Mouse (Mus musculus) heart, embryonic 13.5 days (tissue): Measurements from ENCODE around the gene Mre11a. TPM values are rescaled to one million over a fixed set of nuclear protein-coding genes. Genes with fewer than 3 reads are reported as not detected.
A peak's percentile ranks its signal among the peaks of the same experiment; 100 is the strongest.

Experiments
- ATAC-seq: fragments of 200-750 bp; cut with Nextera tagmentation; 2 replicates; pipeline ENCODE4 v1.8.0; 2017; ENCODE audit warnings: moderate TSS enrichment; ENCODE audit not compliant: insufficient number of reproducible peaks, low FRiP score, low TSS enrichment; ENCODE audit errors: extremely low read depth
- H3K27ac ChIP-seq: fragments of 300-500 bp; sonication (generic); replicated peaks from 2 replicates; pipeline ENCODE4 v1.5.1; 2015; ENCODE audit warnings: moderate library complexity, mild to moderate bottlenecking, inconsistent platforms
- H3K27me3 ChIP-seq: fragments of 300-500 bp; sonication (generic); replicated peaks from 2 replicates; pipeline ENCODE4 v1.6.1; 2015; ENCODE audit warnings: mild to moderate bottlenecking, inconsistent platforms
- H3K36me3 ChIP-seq: fragments of 300-500 bp; sonication (generic); 2 replicates; pipeline ENCODE4 v1.6.1; 2015; ENCODE audit warnings: mild to moderate bottlenecking, inconsistent platforms
- H3K4me1 ChIP-seq: fragments of 300-500 bp; sonication (generic); 2 replicates; pipeline ENCODE4 v1.6.1; 2015; ENCODE audit warnings: inconsistent platforms
- H3K4me2 ChIP-seq: fragments of 300-500 bp; sonication (generic); 2 replicates; pipeline ENCODE4 v1.6.1; 2015; ENCODE audit warnings: inconsistent platforms, mild to moderate bottlenecking, moderate library complexity
- H3K4me3 ChIP-seq: fragments of 300-500 bp; sonication (generic); 2 replicates; pipeline ENCODE4 v1.5.1; 2015; ENCODE audit warnings: moderate library complexity, mild to moderate bottlenecking, inconsistent platforms
- H3K9ac ChIP-seq: fragments of 300-500 bp; sonication (generic); 2 replicates; pipeline ENCODE4 v1.6.1; 2015; ENCODE audit warnings: inconsistent platforms, mild to moderate bottlenecking, moderate library complexity
- H3K9me3 ChIP-seq: fragments of 300-500 bp; sonication (generic); 2 replicates; pipeline ENCODE4 v1.6.1; 2016; ENCODE audit warnings: inconsistent platforms
- WGBS: fragments of 180-500 bp; shearing (Covaris S2); methylation state at CpG from one replicate; pipeline ENCODE4 v1.1.7; 2015; ENCODE audit warnings: mixed read lengths; 5-methylcytosine and 5-hydroxymethylcytosine counted together
- polyA plus RNA-seq: library from polyadenylated mRNA; unstranded; fragments of >200 nt; fragmentation: Nextera tagmentation; extraction: Ambion mirVana; gene quantifications from 2 replicates; pipeline ENCODE4 v1.2.1, GENCODE M21; 2015

Gene Mre11a
- polyA plus RNA-seq, 1 experiment from 2014 or later = 14.9 TPM

GRCm38 (mm10) chr9:14764765-14765164 is 19.7 kb upstream of the Mre11a start:
- Histone ChIP-seq H3K36me3 (no peaks in the 10 kb centered on the region), H3K9ac (no peak overlapping the region), H3K9me3 (no peaks in the 10 kb centered on the region), H3K4me1 (no peaks in the 10 kb centered on the region), H3K27ac (no peak overlapping the region), H3K4me3 (no peak overlapping the region), H3K4me2 (no peak overlapping the region), H3K27me3 (peaks cover 55% of the 10 kb centered on the region)
- ATAC-seq = no peak
- WGBS = 24% methylated on average over 7 of the region's 7 CpGs

DNA sequence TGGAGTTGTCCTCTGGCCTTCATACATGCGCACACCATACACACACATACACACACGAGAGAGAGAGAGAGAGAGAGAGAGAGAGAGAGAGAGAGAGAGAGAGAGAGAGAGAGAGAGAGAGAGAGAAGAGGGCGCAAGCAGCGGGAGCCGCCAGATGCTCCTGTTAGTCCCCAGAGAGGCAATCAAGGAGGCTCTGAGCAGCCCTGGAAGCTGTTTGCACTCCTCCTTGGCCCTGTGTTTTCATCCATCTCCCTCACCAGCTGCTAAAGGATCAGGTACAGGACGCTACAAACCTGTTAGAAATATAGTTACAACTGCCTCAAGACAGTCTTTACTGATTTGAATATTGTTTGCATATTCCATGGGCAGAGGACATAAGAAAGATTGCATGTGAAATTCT is 14.6 kb upstream of the Mre11a start:
- 55% methylated on average over 5 of the region's 6 CpGs for WGBS
- Histone ChIP-seq H3K27ac (no peak overlapping the region), H3K4me3 (no peak overlapping the region), H3K36me3 (no peaks in the 10 kb centered on the region), H3K27me3 (peaks cover 72% of the 10 kb centered on the region), H3K4me1 (peaks cover 6% of the 10 kb centered on the region), H3K4me2 (no peak overlapping the region), H3K9ac (no peak overlapping the region), H3K9me3 (no peaks in the 10 kb centered on the region)
- no peak for ATAC-seq

GRCm38 (mm10) chr9:14770803-14771471 is 13.5 kb upstream of the Mre11a start, which contains the start of gene 1700012B09Rik:
Gene 1700012B09Rik (minus strand): TSS chr9:14771030.
- Histone ChIP-seq H3K27ac (no peak within 1 kb of the TSS), H3K9ac (0 out of 2 replicates have a peak within 1 kb of the TSS, but pooled peaks have one; percentile 44), H3K4me3 (peak within 1 kb of the TSS; percentile 12; the same call in 1 of the 2 replicates), H3K4me1 (peaks cover 6% of the 10 kb centered on the region), H3K4me2 (peak within 1 kb of the TSS; percentile 52), H3K36me3 (no peaks in the 10 kb centered on the region), H3K9me3 (no peaks in the 10 kb centered on the region), H3K27me3 (peaks cover 68% of the 10 kb centered on the region)
- no peak for ATAC-seq
- WGBS = 20% methylated on average over 23 of the region's 23 CpGs

- Histone ChIP-seq H3K4me1 (peaks cover 6% of the 10 kb centered on the region), H3K9me3 (no peaks in the 10 kb centered on the region), H3K36me3 (no peaks in the 10 kb centered on the region), H3K27me3 (peaks cover 56% of the 10 kb centered on the region), H3K4me3 (no peak overlapping the region), H3K4me2 (no peak overlapping the region), H3K9ac (no peak overlapping the region), H3K27ac (no peak overlapping the region)
- 84% methylated on average over 2 of the region's 2 CpGs for WGBS
- ATAC-seq = no peak
These were observed 12.4 kb upstream of the Mre11a start for GRCm38 (mm10) chr9:14772074-14772473.

DNA sequence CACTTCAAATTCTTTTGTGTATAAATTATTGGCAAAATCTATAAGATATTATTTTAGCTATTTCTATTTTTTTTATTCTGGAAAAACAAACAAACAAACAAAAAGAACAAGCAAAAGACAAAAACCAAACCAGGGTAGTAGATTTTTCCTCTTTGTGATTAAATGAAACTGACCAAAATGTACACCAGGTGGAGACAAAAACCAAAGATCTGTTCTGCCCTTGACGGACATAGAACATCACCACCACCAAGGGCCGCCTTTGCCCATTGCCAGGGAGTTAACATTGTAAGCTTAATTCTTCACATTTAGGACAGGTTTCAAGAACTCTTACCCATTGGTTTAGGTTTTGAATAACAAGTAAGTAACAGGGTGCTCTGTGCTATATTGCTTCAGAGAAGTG is 10.6 kb upstream of the Mre11a start:
- peaks cover 6% of the 10 kb centered on the region for H3K4me1 ChIP-seq
- no peak overlapping the region for H3K27ac ChIP-seq
- no peak overlapping the region for H3K9ac ChIP-seq
- peaks cover 39% of the 10 kb centered on the region for H3K27me3 ChIP-seq
- no peaks in the 10 kb centered on the region for H3K9me3 ChIP-seq
- no peaks in the 10 kb centered on the region for H3K36me3 ChIP-seq
- no peak overlapping the region for H3K4me2 ChIP-seq
- no peak overlapping the region for H3K4me3 ChIP-seq
- WGBS = 34% methylated on average over 2 of the region's 2 CpGs
- no peak for ATAC-seq

DNA sequence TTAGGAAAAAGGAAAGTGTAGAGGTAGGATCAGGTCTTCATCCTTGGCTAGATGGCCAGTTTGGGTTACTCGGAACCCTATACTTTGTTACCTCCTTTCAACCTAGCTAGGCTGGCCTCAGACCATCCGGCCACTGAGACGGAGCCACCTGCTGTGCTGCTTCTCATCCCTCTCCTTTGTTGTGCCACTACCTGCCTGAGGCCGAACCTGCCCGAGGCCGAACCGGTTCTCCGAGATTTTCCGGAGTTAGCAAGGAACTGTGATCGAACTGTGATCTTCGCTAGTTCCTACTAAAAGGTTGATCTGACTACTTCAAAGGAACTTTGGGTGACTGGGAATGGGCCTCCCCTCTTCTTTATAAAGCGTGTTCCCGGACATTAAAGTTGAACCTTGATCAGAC is 6.1 kb upstream of the Mre11a start:
- H3K4me1 ChIP-seq = no peaks in the 10 kb centered on the region
- no peaks in the 10 kb centered on the region for H3K9me3 ChIP-seq
- no peak overlapping the region for H3K27ac ChIP-seq
- H3K4me2 ChIP-seq = no peak overlapping the region
- no peak overlapping the region for H3K4me3 ChIP-seq
- no peak overlapping the region for H3K9ac ChIP-seq
- peaks cover under 1% of the 10 kb centered on the region; the same call in 1 of the 2 replicates for H3K27me3 ChIP-seq
- peaks cover 31% of the 10 kb centered on the region for H3K36me3 ChIP-seq
- ATAC-seq = no peak
- 36% methylated on average over 13 of the region's 13 CpGs for WGBS

GRCm38 (mm10) chr9:14787356-14787755 is 2.9 kb downstream of the Mre11a start:
- no peak for ATAC-seq
- Histone ChIP-seq H3K4me1 (peaks cover 10% of the 10 kb centered on the region), H3K9me3 (no peaks in the 10 kb centered on the region), H3K4me2 (no peak overlapping the region), H3K36me3 (peaks cover 61% of the 10 kb centered on the region), H3K27ac (no peak overlapping the region), H3K4me3 (no peak overlapping the region), H3K27me3 (no peaks in the 10 kb centered on the region), H3K9ac (no peak overlapping the region)
- WGBS = 83% methylated on average over 6 of the region's 6 CpGs

DNA sequence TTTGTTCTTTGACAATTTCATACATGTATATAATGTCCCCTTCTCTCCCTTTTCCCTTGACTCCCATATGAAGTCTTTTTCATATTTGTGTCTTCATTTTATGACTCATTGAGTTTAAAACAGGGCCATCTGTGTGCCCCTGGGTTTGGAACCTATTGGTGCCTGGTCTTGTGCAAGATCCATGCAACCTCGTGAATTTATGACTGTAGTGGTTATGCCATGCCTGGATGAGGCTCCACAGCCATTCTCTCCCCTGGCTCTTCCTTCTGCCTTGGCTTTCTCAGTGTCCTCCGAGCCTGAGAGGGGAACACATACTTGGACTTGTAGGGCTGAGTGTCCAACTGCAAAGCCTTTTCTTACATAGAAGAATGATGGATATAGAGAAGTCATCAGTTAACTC is 21.3 kb downstream of the Mre11a start:
- H3K9ac ChIP-seq = no peak overlapping the region
- WGBS = 81% methylated on average over 2 of the region's 2 CpGs
- H3K27ac ChIP-seq = no peak overlapping the region
- no peaks in the 10 kb centered on the region for H3K9me3 ChIP-seq
- no peak overlapping the region for H3K4me2 ChIP-seq
- H3K27me3 ChIP-seq = no peaks in the 10 kb centered on the region
- ATAC-seq = no peak
- no peak overlapping the region for H3K4me3 ChIP-seq
- peaks cover 89% of the 10 kb centered on the region for H3K36me3 ChIP-seq
- H3K4me1 ChIP-seq = no peaks in the 10 kb centered on the region

DNA sequence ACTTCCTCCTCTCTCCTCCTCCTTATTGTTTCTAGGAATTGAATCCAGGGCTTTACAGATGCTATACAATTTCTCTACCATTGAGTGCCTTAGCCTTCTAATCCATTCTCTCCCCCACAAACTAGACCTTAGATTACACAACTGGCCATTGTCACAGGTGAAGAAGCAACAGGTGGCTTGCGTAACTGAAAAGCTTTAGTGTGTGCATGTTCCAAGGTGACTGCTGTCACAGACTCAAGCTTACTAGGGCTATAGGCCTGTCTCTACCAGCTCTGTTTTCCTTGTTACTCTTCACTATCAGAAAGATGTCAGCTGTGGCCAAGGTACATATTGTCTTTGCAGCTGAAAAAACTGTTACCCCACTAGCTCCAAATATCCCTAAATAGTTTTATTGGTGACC is 22.3 kb downstream of the Mre11a start:
- Histone ChIP-seq H3K4me2 (no peak overlapping the region), H3K27ac (no peak overlapping the region), H3K4me3 (no peak overlapping the region), H3K9ac (no peak overlapping the region), H3K27me3 (no peaks in the 10 kb centered on the region), H3K36me3 (peaks cover 88% of the 10 kb centered on the region), H3K4me1 (no peaks in the 10 kb centered on the region), H3K9me3 (no peaks in the 10 kb centered on the region)
- 86% methylated on average over 1 of the region's 1 CpGs for WGBS
- no peak for ATAC-seq

DNA sequence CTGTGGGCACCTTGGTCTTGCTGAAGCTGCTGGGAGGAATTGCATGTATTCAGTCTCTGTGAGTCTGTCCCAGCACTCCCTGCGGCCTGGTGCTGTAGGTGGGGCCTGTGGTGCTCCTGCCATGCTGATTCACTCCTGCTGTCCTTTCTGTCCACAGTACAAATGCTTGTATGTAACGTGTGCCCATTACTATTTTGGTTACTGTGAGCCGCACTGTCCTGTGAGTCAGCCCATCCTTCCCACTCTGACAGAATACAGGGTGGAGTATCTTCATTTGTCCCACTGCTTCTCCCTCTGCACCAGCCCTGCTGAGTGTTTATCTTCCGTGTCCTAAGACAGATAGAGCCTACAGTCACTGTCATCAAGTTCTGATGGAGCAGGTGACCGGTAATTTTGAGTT is 25.7 kb downstream of the Mre11a start:
- H3K4me3 ChIP-seq = no peak overlapping the region
- WGBS = 87% methylated on average over 5 of the region's 5 CpGs
- H3K9me3 ChIP-seq = no peaks in the 10 kb centered on the region
- H3K27ac ChIP-seq = no peak overlapping the region
- no peaks in the 10 kb centered on the region for H3K4me1 ChIP-seq
- peaks cover 85% of the 10 kb centered on the region for H3K36me3 ChIP-seq
- no peak overlapping the region for H3K4me2 ChIP-seq
- ATAC-seq = no peak
- H3K9ac ChIP-seq = no peak overlapping the region
- no peaks in the 10 kb centered on the region for H3K27me3 ChIP-seq

DNA sequence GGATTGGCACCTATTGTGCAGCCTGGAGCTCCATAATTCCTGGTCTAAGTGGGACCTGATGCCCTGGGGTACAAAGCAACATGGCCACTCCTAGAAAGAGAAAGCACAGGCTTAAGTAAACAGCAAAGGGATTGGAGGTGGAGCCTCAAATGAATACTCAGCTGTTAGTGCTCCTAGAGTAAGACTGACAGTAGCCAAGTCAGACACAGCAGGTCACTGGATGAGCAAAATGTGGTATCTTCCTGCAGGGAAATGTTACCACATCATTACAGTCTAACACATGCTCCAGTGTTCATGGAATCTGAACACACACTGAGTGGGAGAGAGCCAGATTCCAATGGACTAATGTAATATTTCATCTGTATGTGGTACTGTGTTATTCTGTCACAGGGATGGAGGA is 36.9 kb downstream of the Mre11a start:
- no peak overlapping the region for H3K27ac ChIP-seq
- H3K4me2 ChIP-seq = no peak overlapping the region
- H3K27me3 ChIP-seq = no peaks in the 10 kb centered on the region
- no peak for ATAC-seq
- H3K9ac ChIP-seq = no peak overlapping the region
- H3K9me3 ChIP-seq = no peaks in the 10 kb centered on the region
- no peak overlapping the region for H3K4me3 ChIP-seq
- H3K36me3 ChIP-seq = peaks cover 84% of the 10 kb centered on the region
- no peaks in the 10 kb centered on the region for H3K4me1 ChIP-seq

DNA sequence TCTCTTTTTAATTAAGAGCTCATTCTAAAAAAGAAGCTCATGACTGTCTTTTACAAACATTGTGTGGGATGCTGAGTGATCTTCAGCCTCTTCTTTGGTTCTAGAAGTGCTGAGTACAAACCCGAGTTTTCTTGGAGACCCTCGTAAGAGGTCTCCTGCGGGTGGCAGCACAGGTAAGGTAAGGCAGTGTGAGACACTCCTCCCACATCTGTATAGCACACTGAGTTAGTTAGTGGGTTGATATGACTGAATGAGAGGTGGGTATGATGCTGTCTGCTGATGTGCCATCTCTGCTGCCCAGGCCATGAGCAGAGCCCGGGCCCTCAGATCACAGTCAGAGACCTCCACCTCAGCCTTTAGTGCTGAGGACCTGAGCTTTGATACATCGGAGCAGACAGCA is 40.4 kb downstream of the Mre11a start:
- no peak overlapping the region for H3K9ac ChIP-seq
- no peaks in the 10 kb centered on the region for H3K9me3 ChIP-seq
- H3K27ac ChIP-seq = no peak overlapping the region
- H3K4me1 ChIP-seq = no peaks in the 10 kb centered on the region
- no peak for ATAC-seq
- WGBS = 73% methylated on average over 5 of the region's 5 CpGs
- no peak overlapping the region for H3K4me3 ChIP-seq
- H3K36me3 ChIP-seq = peaks cover 80% of the 10 kb centered on the region
- no peaks in the 10 kb centered on the region for H3K27me3 ChIP-seq
- no peak overlapping the region for H3K4me2 ChIP-seq
